Mouse (Mus musculus): Measurements from ENCODE around the gene Prkce. TPM values are rescaled to one million over a fixed set of nuclear protein-coding genes. Genes with fewer than 3 reads are reported as not detected.
A peak's percentile ranks its signal among the peaks of the same experiment; 100 is the strongest.

The Prkce gene
- polyA plus RNA-seq, 1 experiment from 2014 or later = 44.3 TPM

DNA sequence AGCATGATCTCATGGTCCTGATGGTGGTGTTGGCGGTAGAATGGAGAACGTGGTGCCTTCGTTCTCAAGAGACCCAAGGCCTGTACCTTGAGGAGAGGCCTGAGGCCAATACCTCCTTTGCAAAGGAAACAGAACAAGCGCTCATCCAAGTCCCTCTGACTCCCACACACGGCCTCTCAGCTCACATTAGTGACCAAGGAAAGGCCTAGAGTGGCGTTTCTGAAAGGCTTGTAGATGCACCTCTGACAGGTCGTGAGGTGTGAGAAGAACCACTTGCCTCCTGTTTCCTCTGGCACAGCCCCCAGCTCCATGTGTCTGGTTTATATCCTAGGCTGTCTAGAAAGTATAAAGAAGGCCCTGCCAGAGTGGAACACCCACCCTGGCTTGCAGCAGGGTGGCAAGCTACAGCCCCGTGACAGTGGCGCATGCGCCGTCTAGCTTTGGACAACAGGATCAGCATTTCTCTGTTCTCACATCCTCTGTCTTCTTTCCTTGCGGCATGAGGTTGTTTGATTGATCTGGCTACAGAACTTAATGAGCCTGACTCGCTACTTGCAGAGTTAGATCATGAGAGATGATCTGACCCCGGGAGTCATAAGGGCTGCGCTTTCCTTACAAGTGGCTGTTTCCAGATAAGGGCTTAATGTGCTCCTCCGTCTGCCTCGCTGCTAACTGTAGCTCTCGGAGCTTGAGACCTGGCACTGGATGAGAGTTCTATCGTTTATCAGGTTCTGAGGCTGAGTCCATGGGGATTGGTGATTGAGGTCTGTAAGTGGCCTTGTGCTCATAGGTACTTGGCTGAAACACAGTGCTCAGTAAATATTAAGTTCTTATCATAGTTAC lies 136.0 kb downstream of the Prkce start:
- H3K4me3 ChIP-seq (ENCODE audit: low read depth, low read length) = no peak overlapping the region
- H3K27me3 ChIP-seq (ENCODE audit: control insufficient read depth, insufficient read depth, low read length) = no peaks in the 10 kb centered on the region
- no peak for ATAC-seq (ENCODE audit: low read depth)
- H3K9ac ChIP-seq (replicated peaks; ENCODE audit: low read depth, low read length) = no peak overlapping the region
- H3K36me3 ChIP-seq (ENCODE audit: control insufficient read depth, insufficient read depth, low read length) = no peaks in the 10 kb centered on the region
- H3K9me3 ChIP-seq (ENCODE audit: control insufficient read depth, low read length) = no peaks in the 10 kb centered on the region
- H3K4me1 ChIP-seq (ENCODE audit: control insufficient read depth, insufficient read depth, low read length) = peaks cover 15% of the 10 kb centered on the region
- H3K27ac ChIP-seq (ENCODE audit: low read depth, low read length) = no peak overlapping the region
- WGBS = 80% methylated on average over 19 of the region's 19 CpGs
- H3K4me2 ChIP-seq (ENCODE audit: low read depth, low read length) = no peak overlapping the region

GRCm38 (mm10) chr17:86304923-86305630 lies 137.5 kb downstream of the Prkce start:
- H3K27me3 ChIP-seq (ENCODE audit: control insufficient read depth, insufficient read depth, low read length) = no peaks in the 10 kb centered on the region
- H3K9me3 ChIP-seq (ENCODE audit: control insufficient read depth, low read length) = no peaks in the 10 kb centered on the region
- no peak overlapping the region for H3K9ac ChIP-seq (replicated peaks; ENCODE audit: low read depth, low read length)
- no peak overlapping the region for H3K4me3 ChIP-seq (ENCODE audit: low read depth, low read length)
- peaks cover 15% of the 10 kb centered on the region for H3K4me1 ChIP-seq (ENCODE audit: control insufficient read depth, insufficient read depth, low read length)
- WGBS = 44% methylated on average over 17 of the region's 17 CpGs
- no peak overlapping the region for H3K4me2 ChIP-seq (ENCODE audit: low read depth, low read length)
- H3K27ac ChIP-seq (ENCODE audit: low read depth, low read length) = peak overlapping the region; percentile 58
- no peaks in the 10 kb centered on the region for H3K36me3 ChIP-seq (ENCODE audit: control insufficient read depth, insufficient read depth, low read length)
- peak; percentile 73; the same call in 1 of the 2 replicates for ATAC-seq (ENCODE audit: low read depth)

GRCm38 (mm10) chr17:86306161-86306560 lies 138.6 kb downstream of the Prkce start:
- Histone ChIP-seq H3K4me1 (ENCODE audit: control insufficient read depth, insufficient read depth, low read length) (peaks cover 11% of the 10 kb centered on the region), H3K4me2 (ENCODE audit: low read depth, low read length) (no peak overlapping the region; the same call in 1 of the 2 replicates)
- 79% methylated on average over 7 of the region's 7 CpGs for WGBS

GRCm38 (mm10) chr17:86313413-86314139 lies 146.0 kb downstream of the Prkce start:
- Histone ChIP-seq H3K9ac (replicated peaks; ENCODE audit: low read depth, low read length) (no peak overlapping the region), H3K4me1 (ENCODE audit: control insufficient read depth, insufficient read depth, low read length) (peaks cover 6% of the 10 kb centered on the region; the same call in 1 of the 2 replicates), H3K4me3 (ENCODE audit: low read depth, low read length) (no peak overlapping the region), H3K9me3 (ENCODE audit: control insufficient read depth, low read length) (no peaks in the 10 kb centered on the region), H3K27me3 (ENCODE audit: control insufficient read depth, insufficient read depth, low read length) (no peaks in the 10 kb centered on the region), H3K27ac (ENCODE audit: low read depth, low read length) (no peak overlapping the region), H3K4me2 (ENCODE audit: low read depth, low read length) (no peak overlapping the region), H3K36me3 (ENCODE audit: control insufficient read depth, insufficient read depth, low read length) (no peaks in the 10 kb centered on the region)
- WGBS = 83% methylated on average over 8 of the region's 8 CpGs
- ATAC-seq (ENCODE audit: low read depth) = no peak

More at GRCm38 (mm10) chr17:86306161-86306560, 138.6 kb downstream of the Prkce start:
- Histone ChIP-seq H3K9ac (replicated peaks; ENCODE audit: low read depth, low read length) (no peak overlapping the region), H3K27ac (ENCODE audit: low read depth, low read length) (peak overlapping the region; percentile 10; the same call in 1 of the 2 replicates), H3K27me3 (ENCODE audit: control insufficient read depth, insufficient read depth, low read length) (no peaks in the 10 kb centered on the region), H3K9me3 (ENCODE audit: control insufficient read depth, low read length) (no peaks in the 10 kb centered on the region), H3K4me3 (ENCODE audit: low read depth, low read length) (no peak overlapping the region), H3K36me3 (ENCODE audit: control insufficient read depth, insufficient read depth, low read length) (no peaks in the 10 kb centered on the region)
- no peak for ATAC-seq (ENCODE audit: low read depth)

DNA sequence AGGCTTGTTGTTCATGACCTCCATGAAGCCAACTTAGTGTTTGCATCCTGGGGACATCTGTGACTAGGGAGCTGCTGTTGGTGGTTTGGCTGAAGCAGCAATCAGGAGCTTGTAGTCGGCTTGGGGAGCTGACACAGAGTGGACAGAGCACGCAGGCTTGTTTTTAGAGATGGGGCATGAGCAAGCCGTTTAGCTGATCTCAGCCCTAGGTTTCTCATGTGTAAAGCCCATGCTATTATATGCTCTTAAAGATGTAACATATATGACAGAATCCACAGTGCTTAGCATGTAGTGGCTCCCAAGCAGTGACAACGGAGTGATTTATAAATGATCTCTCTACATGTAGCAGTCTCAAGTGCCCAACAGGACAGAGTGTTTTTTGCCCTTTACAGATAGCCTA lies 148.3 kb downstream of the Prkce start:
- Histone ChIP-seq H3K4me1 (ENCODE audit: control insufficient read depth, insufficient read depth, low read length) (peaks cover 6% of the 10 kb centered on the region; the same call in 1 of the 2 replicates), H3K27ac (ENCODE audit: low read depth, low read length) (no peak overlapping the region), H3K9ac (replicated peaks; ENCODE audit: low read depth, low read length) (no peak overlapping the region), H3K9me3 (ENCODE audit: control insufficient read depth, low read length) (no peaks in the 10 kb centered on the region), H3K4me2 (ENCODE audit: low read depth, low read length) (no peak overlapping the region), H3K27me3 (ENCODE audit: control insufficient read depth, insufficient read depth, low read length) (no peaks in the 10 kb centered on the region), H3K36me3 (ENCODE audit: control insufficient read depth, insufficient read depth, low read length) (no peaks in the 10 kb centered on the region), H3K4me3 (ENCODE audit: low read depth, low read length) (no peak overlapping the region)
- no peak for ATAC-seq (ENCODE audit: low read depth)
- WGBS = 94% methylated on average over 4 of the region's 4 CpGs

GRCm38 (mm10) chr17:86316771-86317170 lies 149.2 kb downstream of the Prkce start:
- H3K27ac ChIP-seq (ENCODE audit: low read depth, low read length) = no peak overlapping the region
- no peak for ATAC-seq (ENCODE audit: low read depth)
- no peak overlapping the region for H3K4me2 ChIP-seq (ENCODE audit: low read depth, low read length)
- no peak overlapping the region for H3K4me3 ChIP-seq (ENCODE audit: low read depth, low read length)
- 91% methylated on average over 5 of the region's 5 CpGs for WGBS
- H3K36me3 ChIP-seq (ENCODE audit: control insufficient read depth, insufficient read depth, low read length) = no peaks in the 10 kb centered on the region
- peaks cover 6% of the 10 kb centered on the region; the same call in 1 of the 2 replicates for H3K4me1 ChIP-seq (ENCODE audit: control insufficient read depth, insufficient read depth, low read length)
- no peaks in the 10 kb centered on the region for H3K9me3 ChIP-seq (ENCODE audit: control insufficient read depth, low read length)
- H3K9ac ChIP-seq (replicated peaks; ENCODE audit: low read depth, low read length) = no peak overlapping the region
- H3K27me3 ChIP-seq (ENCODE audit: control insufficient read depth, insufficient read depth, low read length) = no peaks in the 10 kb centered on the region

GRCm38 (mm10) chr17:86317197-86317596 lies 149.6 kb downstream of the Prkce start:
- no peak overlapping the region for H3K9ac ChIP-seq (replicated peaks; ENCODE audit: low read depth, low read length)
- H3K27me3 ChIP-seq (ENCODE audit: control insufficient read depth, insufficient read depth, low read length) = no peaks in the 10 kb centered on the region
- ATAC-seq (ENCODE audit: low read depth) = no peak
- H3K4me3 ChIP-seq (ENCODE audit: low read depth, low read length) = no peak overlapping the region
- no peak overlapping the region for H3K27ac ChIP-seq (ENCODE audit: low read depth, low read length)
- no peaks in the 10 kb centered on the region for H3K36me3 ChIP-seq (ENCODE audit: control insufficient read depth, insufficient read depth, low read length)
- WGBS = 81% methylated on average over 4 of the region's 4 CpGs
- peaks cover 6% of the 10 kb centered on the region; the same call in 1 of the 2 replicates for H3K4me1 ChIP-seq (ENCODE audit: control insufficient read depth, insufficient read depth, low read length)
- no peak overlapping the region for H3K4me2 ChIP-seq (ENCODE audit: low read depth, low read length)
- no peaks in the 10 kb centered on the region for H3K9me3 ChIP-seq (ENCODE audit: control insufficient read depth, low read length)

- WGBS = 66% methylated on average over 13 of the region's 13 CpGs
- Histone ChIP-seq H3K27me3 (ENCODE audit: control insufficient read depth, insufficient read depth, low read length) (no peaks in the 10 kb centered on the region), H3K4me3 (ENCODE audit: low read depth, low read length) (no peak overlapping the region), H3K9ac (replicated peaks; ENCODE audit: low read depth, low read length) (no peak overlapping the region), H3K4me1 (ENCODE audit: control insufficient read depth, insufficient read depth, low read length) (peaks cover 13% of the 10 kb centered on the region), H3K36me3 (ENCODE audit: control insufficient read depth, insufficient read depth, low read length) (no peaks in the 10 kb centered on the region), H3K27ac (ENCODE audit: low read depth, low read length) (no peak overlapping the region), H3K4me2 (ENCODE audit: low read depth, low read length) (no peak overlapping the region), H3K9me3 (ENCODE audit: control insufficient read depth, low read length) (no peaks in the 10 kb centered on the region)
- ATAC-seq (ENCODE audit: low read depth) = no peak
Observed at GRCm38 (mm10) chr17:86319967-86320602, 152.5 kb downstream of the Prkce start.

All from neural tube, embryonic 14.5 days (tissue).